Mouse (Mus musculus): Measurements from ENCODE around the gene Trappc6a.

DNA sequence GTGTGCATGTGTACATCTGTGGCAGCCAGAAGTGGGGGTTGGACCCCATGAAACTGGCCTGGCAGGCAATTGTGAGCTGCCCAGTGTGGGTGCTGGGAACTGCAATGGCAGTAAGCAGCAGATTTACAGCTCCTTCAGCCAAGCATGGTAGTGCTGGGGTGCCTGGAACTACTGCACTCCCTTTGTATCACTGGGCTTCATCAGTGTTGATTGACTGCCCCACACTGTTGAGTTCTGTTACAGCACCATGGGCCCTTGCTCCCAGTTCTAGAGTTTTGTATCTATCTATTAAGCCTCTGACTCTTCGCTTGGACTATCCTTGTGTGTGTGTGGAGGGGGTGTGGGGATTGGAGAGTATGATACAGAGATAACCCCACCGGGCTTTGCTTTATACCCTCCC lies 31.1 kb upstream of the Trappc6a start:
- no peak for TF ChIP-seq POLR2A (IDR thresholded peaks at IDR 0.05; ENCODE audit: control insufficient read depth, low read depth, low read length)
- no peak; the same call in 1 of the 2 replicates for TF ChIP-seq CTCF (IDR thresholded peaks at IDR 0.05; ENCODE audit: control insufficient read depth, insufficient read depth, insufficient replicate concordance, low read depth, low read length)
